Mouse (Mus musculus): ENCODE measurements around the gene Kcnmb2. TPM values are rescaled to one million over a fixed set of nuclear protein-coding genes. Genes with fewer than 3 reads are reported as not detected.

Gene Kcnmb2
- polyA plus RNA-seq, 1 experiment = not detected

DNA sequence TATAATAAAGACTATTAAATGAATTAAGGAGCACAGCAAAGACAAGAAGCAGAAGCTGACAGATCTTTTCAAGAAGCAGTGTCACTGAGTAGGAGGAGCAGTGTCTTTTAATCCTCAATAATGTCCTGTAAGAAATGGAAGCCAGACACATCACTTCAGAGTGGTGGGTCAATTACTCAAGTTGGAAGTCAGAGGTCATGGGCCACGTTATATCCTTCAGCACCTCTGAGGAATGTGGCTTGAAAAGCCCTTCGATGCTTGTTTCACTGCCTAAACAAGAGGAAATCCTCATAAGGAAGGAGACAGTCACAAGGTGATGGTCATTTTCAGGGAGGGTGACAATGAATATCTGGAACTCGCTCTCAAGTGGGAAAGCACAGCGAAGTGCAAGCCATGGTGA, 223.1 kb downstream of the Kcnmb2 start:
- Histone ChIP-seq H3ac (ENCODE audit: control insufficient read depth, insufficient read length) (no peak overlapping the region), H3K27me3 (ENCODE audit: control insufficient read depth, insufficient read depth, insufficient read length) (no peaks in the 10 kb centered on the region), H3K36me3 (ENCODE audit: control insufficient read depth, insufficient read depth) (no peaks in the 10 kb centered on the region), H3K4me2 (ENCODE audit: low read depth) (no peak overlapping the region), H3K4me3 (no peak overlapping the region), H3K79me2 (ENCODE audit: control insufficient read depth, insufficient read depth) (no peaks in the 10 kb centered on the region)
- TF ChIP-seq TCF3 (IDR thresholded peaks at IDR 0.05; ENCODE audit: insufficient read length, low read depth) (no peak), POLR2AphosphoS2 (IDR thresholded peaks at IDR 0.05; ENCODE audit: insufficient read length, low read depth) (no peak), MYOD1 (IDR thresholded peaks at IDR 0.05; ENCODE audit: control insufficient read depth in 1 of 3, insufficient read length in 2 of 3, low read depth in 2 of 3) (no peak), POLR2A (IDR thresholded peaks at IDR 0.05; ENCODE audit: insufficient read length, low read depth) (no peak), SRF (IDR thresholded peaks at IDR 0.05; ENCODE audit: control insufficient read depth, insufficient read length, low read depth) (no peak), REST (IDR thresholded peaks at IDR 0.05; ENCODE audit: insufficient read depth, insufficient read length) (no peak), USF1 (IDR thresholded peaks at IDR 0.05; ENCODE audit: low read depth) (no peak)

DNA sequence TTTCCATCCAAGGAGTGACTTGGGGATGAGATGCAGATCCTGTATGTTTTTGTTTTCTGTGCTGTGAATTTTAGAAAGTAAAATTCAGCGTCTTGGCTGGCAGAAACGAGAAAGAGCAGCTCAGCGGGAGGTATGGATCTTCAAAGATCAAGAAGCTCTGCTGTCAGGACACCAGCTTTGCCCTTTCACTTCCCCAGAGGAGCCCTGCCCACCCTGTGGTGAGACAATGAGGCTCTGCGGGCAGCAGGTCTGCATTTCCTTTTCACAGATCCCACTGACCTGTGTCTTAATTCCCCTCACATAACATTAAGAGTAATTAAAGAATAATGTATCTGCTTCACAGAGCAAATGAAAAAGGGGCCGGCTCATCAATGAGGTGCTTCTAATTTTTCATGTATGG, 226.1 kb downstream of the Kcnmb2 start:
- H3ac ChIP-seq (ENCODE audit: control insufficient read depth, insufficient read length) = no peak overlapping the region
- no peaks in the 10 kb centered on the region for H3K79me2 ChIP-seq (ENCODE audit: control insufficient read depth, insufficient read depth)
- H3K4me3 ChIP-seq = no peak overlapping the region
- H3K36me3 ChIP-seq (ENCODE audit: control insufficient read depth, insufficient read depth) = no peaks in the 10 kb centered on the region
- no peak overlapping the region for H3K4me2 ChIP-seq (ENCODE audit: low read depth)
- no peaks in the 10 kb centered on the region for H3K27me3 ChIP-seq (ENCODE audit: control insufficient read depth, insufficient read depth, insufficient read length)
- TF ChIP-seq MAX (IDR thresholded peaks at IDR 0.05; ENCODE audit: low read depth) = no peak
- no peak for TF ChIP-seq MYOG (IDR thresholded peaks at IDR 0.05; ENCODE audit: control insufficient read depth in 1 of 3, insufficient read depth in 1 of 3, insufficient read length in 2 of 3, low read depth in 2 of 3)
- TF ChIP-seq TCF12 (IDR thresholded peaks at IDR 0.05; ENCODE audit: insufficient read depth, poor library complexity, severe bottlenecking) = no peak
- no peak for TF ChIP-seq POLR2AphosphoS2 (IDR thresholded peaks at IDR 0.05; ENCODE audit: insufficient read length, low read depth)
- TF ChIP-seq CEBPB (IDR thresholded peaks at IDR 0.05; ENCODE audit: insufficient read depth, poor library complexity, severe bottlenecking) = no peak
- TF ChIP-seq MYOD1 (IDR thresholded peaks at IDR 0.05; ENCODE audit: control insufficient read depth in 1 of 3, insufficient read length in 2 of 3, low read depth in 2 of 3) = no peak
- no peak for TF ChIP-seq TCF3 (IDR thresholded peaks at IDR 0.05; ENCODE audit: insufficient read length, low read depth)
- no peak for TF ChIP-seq USF1 (IDR thresholded peaks at IDR 0.05; ENCODE audit: low read depth)
- TF ChIP-seq REST (IDR thresholded peaks at IDR 0.05; ENCODE audit: insufficient read depth, insufficient read length) = no peak
- TF ChIP-seq SRF (IDR thresholded peaks at IDR 0.05; ENCODE audit: control insufficient read depth, insufficient read length, low read depth) = no peak
- no peak for TF ChIP-seq E2F4 (IDR thresholded peaks at IDR 0.05; ENCODE audit: insufficient read depth)
- TF ChIP-seq POLR2A (IDR thresholded peaks at IDR 0.05; ENCODE audit: insufficient read length, low read depth) = no peak

DNA sequence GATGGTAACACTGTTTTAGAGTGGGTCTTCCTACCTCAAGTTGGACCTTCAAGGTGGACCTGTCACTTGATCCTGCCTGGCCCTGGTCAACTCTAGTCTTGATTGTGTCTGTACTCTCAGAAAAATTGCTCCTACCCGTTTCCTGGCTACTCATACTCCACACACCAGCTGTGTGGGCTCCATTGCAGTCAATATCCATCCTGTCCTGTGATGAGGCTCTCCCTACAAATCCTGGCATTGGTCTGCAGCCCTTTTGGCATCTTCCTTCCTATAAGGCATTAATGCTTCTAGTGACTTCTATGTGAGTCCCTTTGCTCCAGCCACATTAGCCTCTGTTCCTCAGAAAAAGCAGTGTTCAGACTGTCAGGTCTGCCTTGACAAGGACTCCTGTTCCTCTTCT, 228.4 kb downstream of the Kcnmb2 start:
- Histone ChIP-seq H3K4me3 (no peak overlapping the region), H3K79me2 (ENCODE audit: control insufficient read depth, insufficient read depth) (no peaks in the 10 kb centered on the region), H3K36me3 (ENCODE audit: control insufficient read depth, insufficient read depth) (no peaks in the 10 kb centered on the region), H3K27me3 (ENCODE audit: control insufficient read depth, insufficient read depth, insufficient read length) (no peaks in the 10 kb centered on the region), H3K4me2 (ENCODE audit: low read depth) (no peak overlapping the region), H3ac (ENCODE audit: control insufficient read depth, insufficient read length) (no peak overlapping the region)
- no peak for TF ChIP-seq E2F4 (IDR thresholded peaks at IDR 0.05; ENCODE audit: insufficient read depth)
- TF ChIP-seq MYOD1 (IDR thresholded peaks at IDR 0.05; ENCODE audit: control insufficient read depth in 1 of 3, insufficient read length in 2 of 3, low read depth in 2 of 3) = no peak
- TF ChIP-seq USF1 (IDR thresholded peaks at IDR 0.05; ENCODE audit: low read depth) = no peak
- TF ChIP-seq MYOG (IDR thresholded peaks at IDR 0.05; ENCODE audit: control insufficient read depth in 1 of 3, insufficient read depth in 1 of 3, insufficient read length in 2 of 3, low read depth in 2 of 3) = no peak
- no peak for TF ChIP-seq SRF (IDR thresholded peaks at IDR 0.05; ENCODE audit: control insufficient read depth, insufficient read length, low read depth)
- no peak for TF ChIP-seq REST (IDR thresholded peaks at IDR 0.05; ENCODE audit: insufficient read depth, insufficient read length)
- TF ChIP-seq POLR2AphosphoS2 (IDR thresholded peaks at IDR 0.05; ENCODE audit: insufficient read length, low read depth) = no peak

DNA sequence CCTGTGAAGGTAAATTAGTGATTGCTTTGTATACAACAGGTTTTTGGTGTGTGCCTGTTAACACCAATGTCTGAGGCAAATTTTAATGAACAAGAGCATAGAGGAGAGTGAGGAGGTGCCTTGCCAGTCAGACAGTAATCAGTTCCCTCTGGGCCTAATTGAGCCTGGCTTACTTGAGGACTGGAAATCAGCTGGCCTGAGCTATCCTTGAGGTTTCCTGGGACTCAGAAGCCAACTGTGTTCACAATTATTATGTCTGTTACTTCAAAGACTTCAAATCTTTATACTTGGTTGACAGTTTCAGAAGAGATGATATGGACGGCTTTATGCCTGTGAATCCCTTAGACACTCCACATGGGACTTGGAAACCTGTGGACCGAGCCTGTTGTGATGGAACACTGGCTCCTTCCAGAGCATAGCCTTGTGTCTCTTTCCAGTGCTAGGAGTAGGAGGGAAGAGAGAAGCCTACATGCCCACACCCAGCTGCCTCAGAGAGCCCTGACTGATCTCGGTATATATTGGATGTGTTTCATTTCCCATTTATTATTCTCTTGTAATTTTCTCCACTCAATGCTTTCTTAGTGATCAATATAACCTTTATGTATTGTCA, 230.2 kb downstream of the Kcnmb2 start:
- Histone ChIP-seq H3ac (ENCODE audit: control insufficient read depth, insufficient read length) (no peak overlapping the region), H3K27me3 (ENCODE audit: control insufficient read depth, insufficient read depth, insufficient read length) (no peaks in the 10 kb centered on the region), H3K4me2 (ENCODE audit: low read depth) (no peak overlapping the region), H3K36me3 (ENCODE audit: control insufficient read depth, insufficient read depth) (no peaks in the 10 kb centered on the region), H3K4me3 (no peak overlapping the region), H3K79me2 (ENCODE audit: control insufficient read depth, insufficient read depth) (no peaks in the 10 kb centered on the region)
- TF ChIP-seq SRF (IDR thresholded peaks at IDR 0.05; ENCODE audit: control insufficient read depth, insufficient read length, low read depth) (no peak), MYOG (IDR thresholded peaks at IDR 0.05; ENCODE audit: control insufficient read depth in 1 of 3, insufficient read depth in 1 of 3, insufficient read length in 2 of 3, low read depth in 2 of 3) (no peak), E2F4 (IDR thresholded peaks at IDR 0.05; ENCODE audit: insufficient read depth) (no peak), REST (IDR thresholded peaks at IDR 0.05; ENCODE audit: insufficient read depth, insufficient read length) (no peak), USF1 (IDR thresholded peaks at IDR 0.05; ENCODE audit: low read depth) (no peak), TCF3 (IDR thresholded peaks at IDR 0.05; ENCODE audit: insufficient read length, low read depth) (no peak), MYOD1 (IDR thresholded peaks at IDR 0.05; ENCODE audit: control insufficient read depth in 1 of 3, insufficient read length in 2 of 3, low read depth in 2 of 3) (no peak), POLR2A (IDR thresholded peaks at IDR 0.05; ENCODE audit: insufficient read length, low read depth) (no peak), POLR2AphosphoS2 (IDR thresholded peaks at IDR 0.05; ENCODE audit: insufficient read length, low read depth) (no peak), TCF12 (IDR thresholded peaks at IDR 0.05; ENCODE audit: insufficient read depth, poor library complexity, severe bottlenecking) (no peak), CEBPB (IDR thresholded peaks at IDR 0.05; ENCODE audit: insufficient read depth, poor library complexity, severe bottlenecking) (no peak), MAX (IDR thresholded peaks at IDR 0.05; ENCODE audit: low read depth) (no peak)

DNA sequence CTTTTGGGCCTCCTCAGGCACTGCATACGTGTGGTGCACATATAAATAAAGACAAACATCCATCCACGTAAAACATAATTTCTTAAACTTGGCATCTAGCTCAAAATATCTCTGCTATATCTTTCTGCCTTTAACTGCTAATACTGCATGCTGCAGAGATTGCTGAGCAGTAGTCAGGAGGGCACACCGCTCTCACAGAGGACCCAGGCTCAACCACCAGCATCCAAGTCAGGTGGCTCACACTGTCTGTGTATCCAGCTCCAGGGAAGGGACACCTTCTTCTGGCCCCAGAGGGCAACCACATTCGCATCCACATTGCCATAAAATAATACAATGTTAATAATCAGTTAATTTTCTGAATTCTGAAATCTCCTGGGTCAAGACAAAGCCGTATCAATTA, 241.9 kb downstream of the Kcnmb2 start:
- Histone ChIP-seq H3K27me3 (ENCODE audit: control insufficient read depth, insufficient read depth, insufficient read length) (no peaks in the 10 kb centered on the region), H3K4me2 (ENCODE audit: low read depth) (no peak overlapping the region), H3K36me3 (ENCODE audit: control insufficient read depth, insufficient read depth) (no peaks in the 10 kb centered on the region), H3ac (ENCODE audit: control insufficient read depth, insufficient read length) (no peak overlapping the region), H3K79me2 (ENCODE audit: control insufficient read depth, insufficient read depth) (no peaks in the 10 kb centered on the region), H3K4me3 (no peak overlapping the region)
- TF ChIP-seq SRF (IDR thresholded peaks at IDR 0.05; ENCODE audit: control insufficient read depth, insufficient read length, low read depth) (no peak), TCF3 (IDR thresholded peaks at IDR 0.05; ENCODE audit: insufficient read length, low read depth) (no peak), USF1 (IDR thresholded peaks at IDR 0.05; ENCODE audit: low read depth) (no peak), MAX (IDR thresholded peaks at IDR 0.05; ENCODE audit: low read depth) (no peak), POLR2AphosphoS2 (IDR thresholded peaks at IDR 0.05; ENCODE audit: insufficient read length, low read depth) (no peak)
